Mouse (Mus musculus) megakaryocyte-erythroid progenitor cell, adult 5-6 weeks (primary cell): Measurements from ENCODE around the gene Zfp444. TPM values are rescaled to one million over a fixed set of nuclear protein-coding genes. Genes with fewer than 3 reads are reported as not detected.
"Not testable (repeated sequence)": the region's sequence is repeated elsewhere in the genome, so short reads cannot be mapped to it uniquely, and the experiment has no call there.

Experiments
- ATAC-seq: replicated peaks from 2 replicates; pipeline ENCODE4 v1.8.0; 2016; ENCODE audit warnings: mild to moderate bottlenecking, inconsistent platforms; ENCODE audit not compliant: severe bottlenecking, poor library complexity, low FRiP score, low TSS enrichment
- total RNA-seq, 2 experiments: library from RNA; stranded (forward) in 1 of 2; stranded (reverse) in 1 of 2; fragments of 200-1000, 215-1000 nt in 1 of 2; fragments of >200 nt in 1 of 2; fragmentation: Nextera tagmentation in 1 of 2; gene quantifications; 2 replicates each; pipeline ENCODE4 v1.2.3; 2014 to 2017

Zfp444 gene
- total RNA-seq, 2 experiments from 2014 or later, result 4.1 to 21.9 TPM

GRCm38 (mm10) chr7:6194129-6194528, 22.1 kb downstream of the Zfp444 start:
- ATAC-seq, result peak; percentile 79

- 0 out of 2 replicates have a peak, but pooled peaks have one; percentile 46 for ATAC-seq
Measured at GRCm38 (mm10) chr7:6195777-6196176, 23.8 kb downstream of the Zfp444 start.

DNA sequence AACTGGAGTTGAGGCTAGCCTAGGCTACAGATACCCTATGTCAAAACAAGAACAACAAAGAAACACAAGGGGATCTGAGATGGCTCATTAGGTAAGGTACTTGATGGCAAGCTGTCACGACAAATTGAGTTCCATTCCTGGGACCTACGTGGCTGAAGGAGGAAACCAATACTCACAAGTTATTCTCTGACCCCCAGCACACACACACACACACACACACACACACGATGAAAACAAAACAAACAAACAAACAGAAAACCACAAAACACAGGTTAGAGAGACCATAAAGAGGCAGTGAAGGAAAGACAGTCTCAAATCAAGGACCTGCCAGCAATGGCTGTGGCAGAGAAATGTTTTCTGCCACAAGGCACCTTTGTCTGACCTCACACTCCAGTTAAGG, 24.8 kb downstream of the Zfp444 start, which contains the start of gene Galp:
Galp (plus strand) TSS at position 301 of the 400 bp plus-strand sequence.
- ATAC-seq, result no peak

GRCm38 (mm10) chr7:6204200-6204599, 32.2 kb downstream of the Zfp444 start:
- no peak for ATAC-seq

DNA sequence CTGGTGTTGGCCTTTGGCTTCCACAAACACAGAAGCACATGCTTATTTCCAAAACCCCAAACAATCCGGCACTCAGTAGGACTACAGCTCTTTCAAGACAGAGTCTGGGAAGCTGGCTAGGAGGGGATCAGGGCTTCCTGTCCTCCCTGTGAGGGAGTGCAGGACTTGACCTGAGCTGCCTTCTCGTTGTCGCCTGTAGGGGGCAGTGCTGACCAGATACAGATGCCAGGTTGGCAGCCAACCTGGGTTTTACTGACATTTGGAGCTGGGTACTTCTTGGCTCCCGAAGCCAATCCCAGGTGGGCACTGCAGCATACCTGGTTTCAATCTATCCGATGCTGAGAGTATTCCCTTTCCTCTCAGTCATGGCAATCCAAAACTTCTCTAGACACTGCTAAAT, 41.1 kb downstream of the Zfp444 start:
- ATAC-seq, result 0 out of 2 replicates have a peak, but pooled peaks have one; percentile 57

DNA sequence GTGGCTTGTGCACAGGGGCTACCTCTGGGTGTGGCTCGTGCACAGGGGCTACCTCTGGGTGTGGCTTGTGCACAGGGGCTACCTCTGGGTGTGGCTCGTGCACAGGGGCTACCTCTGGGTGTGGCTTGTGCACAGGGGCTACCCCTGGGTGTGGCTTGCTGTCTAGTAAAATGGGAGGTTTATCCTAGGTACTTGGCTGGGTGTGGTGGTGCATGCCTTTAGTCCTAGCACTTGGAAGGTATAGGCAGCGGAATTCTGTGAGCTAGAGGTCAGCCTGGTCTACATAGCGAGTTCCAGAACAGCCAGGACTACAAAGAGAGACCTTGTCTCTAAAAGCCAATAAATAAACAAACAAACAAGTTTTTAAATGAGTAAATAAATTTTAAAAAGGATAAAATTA, 42.7 kb downstream of the Zfp444 start:
- not testable (repeated sequence) for ATAC-seq

DNA sequence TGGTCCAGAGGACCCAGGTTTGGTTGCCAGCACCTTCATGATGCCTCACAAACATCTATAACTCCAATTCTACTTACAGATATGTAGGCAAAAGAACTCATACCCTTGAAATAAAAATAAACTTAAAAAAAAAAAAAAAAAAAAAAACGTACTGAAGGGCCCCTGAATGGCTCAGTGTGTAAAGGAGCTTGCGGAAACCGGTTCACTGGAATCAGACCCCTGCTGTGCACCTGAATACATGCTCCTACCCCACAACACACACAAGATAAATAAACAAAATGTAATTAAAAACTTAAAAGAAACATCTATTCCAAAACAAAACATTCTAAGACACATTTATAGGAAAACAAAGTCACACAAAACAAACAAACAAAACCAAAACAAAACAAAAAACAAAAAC, 48.1 kb downstream of the Zfp444 start:
- no peak for ATAC-seq

- no peak for ATAC-seq
Measured at GRCm38 (mm10) chr7:6221978-6222377, 50.0 kb downstream of the Zfp444 start, which contains the start of gene Zscan5b. Gene Zscan5b, plus strand, starts transcription at chr7:6222278.

DNA sequence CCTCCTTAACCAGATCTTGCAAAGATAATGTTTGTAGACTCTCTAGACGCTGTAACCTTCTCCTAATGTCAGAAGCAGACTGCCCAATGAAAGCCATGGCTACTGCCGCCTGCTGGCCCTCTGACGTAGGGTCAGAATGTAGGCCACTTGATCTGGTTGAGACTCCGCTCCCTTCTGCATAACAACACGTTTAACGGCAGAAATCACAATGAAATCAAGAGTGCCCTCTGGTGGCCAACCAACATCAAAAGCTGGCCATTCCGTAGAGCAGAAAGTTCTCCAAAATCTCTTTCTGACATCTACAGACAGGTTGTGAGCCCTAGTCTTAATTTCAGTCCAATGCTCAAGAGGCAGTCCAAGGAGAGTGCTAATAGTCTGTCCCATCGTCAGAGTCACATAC, 56.5 kb downstream of the Zfp444 start:
- not testable (repeated sequence) for ATAC-seq

- no peak for ATAC-seq
Measured at GRCm38 (mm10) chr7:6239787-6240186, 67.8 kb downstream of the Zfp444 start.

- ATAC-seq, result peak; percentile 89
Measured at GRCm38 (mm10) chr7:6240841-6241425, 68.9 kb downstream of the Zfp444 start.

Other genes starting within 250 kb of the Zfp444 start
- gene Vmn1r65, start 161.2 kb upstream of the Zfp444 start, total RNA-seq (2014; fragmentation: Nextera tagmentation), result not detected in 2 replicates
- gene Vmn1r65, start 161.2 kb upstream of the Zfp444 start, total RNA-seq (2017), result not detected in 2 replicates
- not detected in 2 replicates for gene Nlrp4c, start 127.1 kb upstream of the Zfp444 start, total RNA-seq (2014; fragmentation: Nextera tagmentation)
- gene Nlrp4c, start 127.1 kb upstream of the Zfp444 start, total RNA-seq (2017), result not detected in 2 replicates
- 21.9 and 43.6 TPM in 2 replicates for gene Zfp787, start 16.2 kb upstream of the Zfp444 start, total RNA-seq (2014; fragmentation: Nextera tagmentation)
- 16.7 and 17.3 TPM in 2 replicates for gene Zfp787, start 16.2 kb upstream of the Zfp444 start, total RNA-seq (2017)
- not detected in 2 replicates for gene Galp, start 24.9 kb downstream of the Zfp444 start, total RNA-seq (2014; fragmentation: Nextera tagmentation)
- gene Galp, start 24.9 kb downstream of the Zfp444 start, total RNA-seq (2017), result not detected in 2 replicates
- gene Zscan5b, start 50.1 kb downstream of the Zfp444 start, total RNA-seq (2014; fragmentation: Nextera tagmentation), result not detected in 2 replicates
- not detected in 2 replicates for gene Zscan5b, start 50.1 kb downstream of the Zfp444 start, total RNA-seq (2017)
- not detected in 2 replicates for gene Epp13, start 80.5 kb downstream of the Zfp444 start, total RNA-seq (2014; fragmentation: Nextera tagmentation)
- gene Epp13, start 80.5 kb downstream of the Zfp444 start, total RNA-seq (2017), result not detected in 2 replicates
- gene Zfp667, start 114.4 kb downstream of the Zfp444 start, total RNA-seq (2014; fragmentation: Nextera tagmentation), result 2.5 and 3.5 TPM in 2 replicates
- gene Zfp667, start 114.4 kb downstream of the Zfp444 start, total RNA-seq (2017), result 2.5 and 4.7 TPM in 2 replicates
- gene Zfp583, start 159.1 kb downstream of the Zfp444 start, total RNA-seq (2014; fragmentation: Nextera tagmentation), result 2.8 and 5.2 TPM in 2 replicates
- gene Zfp583, start 159.1 kb downstream of the Zfp444 start, total RNA-seq (2017), result 2.5 and 6.4 TPM in 2 replicates
- gene Gm3854, start 171.5 kb downstream of the Zfp444 start, total RNA-seq (2014; fragmentation: Nextera tagmentation), result 0.11 and 0.87 TPM in 2 replicates
- 0.30 and 1.1 TPM in 2 replicates for gene Gm3854, start 171.5 kb downstream of the Zfp444 start, total RNA-seq (2017)
- 2.8 and 7.0 TPM in 2 replicates for gene Zfp78, start 191.1 kb downstream of the Zfp444 start, total RNA-seq (2014; fragmentation: Nextera tagmentation)
- 3.6 and 3.7 TPM in 2 replicates for gene Zfp78, start 191.1 kb downstream of the Zfp444 start, total RNA-seq (2017)
- gene Zfp28, start 211.1 kb downstream of the Zfp444 start, total RNA-seq (2014; fragmentation: Nextera tagmentation), result 0.49 and 1.4 TPM in 2 replicates
- gene Zfp28, start 211.1 kb downstream of the Zfp444 start, total RNA-seq (2017), result 0.89 and 6.2 TPM in 2 replicates
- not detected in 2 replicates for gene Smim17, start 226.5 kb downstream of the Zfp444 start, total RNA-seq (2014; fragmentation: Nextera tagmentation)
- gene Smim17, start 226.5 kb downstream of the Zfp444 start, total RNA-seq (2017), result not detected in 2 replicates
- not detected in 2 replicates for gene Gm20715, start 238.1 kb downstream of the Zfp444 start, total RNA-seq (2014; fragmentation: Nextera tagmentation)
- not detected in 2 replicates for gene Gm20715, start 238.1 kb downstream of the Zfp444 start, total RNA-seq (2017)